Mouse (Mus musculus): ENCODE measurements around the gene Flot2. TPM values are rescaled to one million over a fixed set of nuclear protein-coding genes. Genes with fewer than 3 reads are reported as not detected.

Flot2 gene
- total and polyA plus RNA-seq, 2 experiments: 23.0 to 66.5 TPM

GRCm38 (mm10) chr11:78087756-78088281 is 50.1 kb downstream of the Flot2 start:
- Histone ChIP-seq H3K4me1 (ENCODE audit: control insufficient read depth, insufficient read depth, low read length) (no peaks in the 10 kb centered on the region), H3K4me3 (ENCODE audit: insufficient read depth, low read depth, low read length) (no peak overlapping the region), H3K36me3 (ENCODE audit: control insufficient read depth, insufficient read depth, low read length) (no peaks in the 10 kb centered on the region), H3K79me2 (ENCODE audit: control insufficient read depth, insufficient read depth, low read length) (no peaks in the 10 kb centered on the region; the same call in 1 of the 2 replicates), H3K27me3 (ENCODE audit: control insufficient read depth, insufficient read depth, low read length) (no peaks in the 10 kb centered on the region), H3K27ac (replicated peaks; ENCODE audit: insufficient read depth, low read depth, low read length) (peak overlapping the region; percentile 56), H3K9ac (ENCODE audit: low read depth, low read length) (no peak overlapping the region)
- 70% methylated on average over 5 of the region's 5 CpGs for WGBS
- peak; percentile 13 for DNase-seq (ENCODE audit: extremely low read depth, low read depth, low spot score)
- TF ChIP-seq POLR2A (IDR thresholded peaks at IDR 0.05; ENCODE audit: extremely low read depth, insufficient read depth, low read length) (no peak), CTCF (IDR thresholded peaks at IDR 0.05; ENCODE audit: low read depth, low read length) (no peak)

- H3K4me3 ChIP-seq (ENCODE audit: insufficient read depth, low read depth, low read length): peak overlapping the region; percentile 95
- H3K27me3 ChIP-seq (ENCODE audit: control insufficient read depth, insufficient read depth, low read length): no peaks in the 10 kb centered on the region
- H3K79me2 ChIP-seq (ENCODE audit: control insufficient read depth, insufficient read depth, low read length): peaks cover 16% of the 10 kb centered on the region; the same call in 1 of the 2 replicates
- no peaks in the 10 kb centered on the region for H3K36me3 ChIP-seq (ENCODE audit: control insufficient read depth, insufficient read depth, low read length)
- H3K27ac ChIP-seq (replicated peaks; ENCODE audit: insufficient read depth, low read depth, low read length): 0 out of 2 replicates have a peak overlapping the region, but pooled peaks have one; percentile 34
- no peak for TF ChIP-seq CTCF (IDR thresholded peaks at IDR 0.05; ENCODE audit: low read depth, low read length)
- peaks cover 17% of the 10 kb centered on the region for H3K4me1 ChIP-seq (ENCODE audit: control insufficient read depth, insufficient read depth, low read length)
- H3K9ac ChIP-seq (ENCODE audit: low read depth, low read length): no peak overlapping the region
- DNase-seq (ENCODE audit: extremely low read depth, low read depth, low spot score): no peak
- WGBS: 42% methylated on average over 11 of the region's 11 CpGs
These were observed 56.4 kb downstream of the Flot2 start for GRCm38 (mm10) chr11:78094137-78094503.

- H3K27ac ChIP-seq (replicated peaks; ENCODE audit: insufficient read depth, low read depth, low read length): peak within 1 kb of the TSS; percentile 93
- DNase-seq (ENCODE audit: extremely low read depth, low read depth, low spot score): peak; percentile 76
- peaks cover 20% of the 10 kb centered on the region; the same call in 1 of the 2 replicates for H3K79me2 ChIP-seq (ENCODE audit: control insufficient read depth, insufficient read depth, low read length)
- peak within 1 kb of the TSS; percentile 95 for H3K4me3 ChIP-seq (ENCODE audit: insufficient read depth, low read depth, low read length)
- under 1% methylated on average over 38 of the region's 38 CpGs for WGBS
- TF ChIP-seq POLR2A (IDR thresholded peaks at IDR 0.05; ENCODE audit: extremely low read depth, insufficient read depth, low read length): peak; percentile 85
- no peak for TF ChIP-seq CTCF (IDR thresholded peaks at IDR 0.05; ENCODE audit: low read depth, low read length)
- peaks cover 17% of the 10 kb centered on the region for H3K4me1 ChIP-seq (ENCODE audit: control insufficient read depth, insufficient read depth, low read length)
- H3K36me3 ChIP-seq (ENCODE audit: control insufficient read depth, insufficient read depth, low read length): no peaks in the 10 kb centered on the region
- no peaks in the 10 kb centered on the region for H3K27me3 ChIP-seq (ENCODE audit: control insufficient read depth, insufficient read depth, low read length)
- H3K9ac ChIP-seq (ENCODE audit: low read depth, low read length): peak within 1 kb of the TSS; percentile 93
These were observed 56.9 kb downstream of the Flot2 start, which contains the start of gene Fam222b for GRCm38 (mm10) chr11:78094504-78095143. Fam222b (plus strand) TSS chr11:78094660.

GRCm38 (mm10) chr11:78095144-78095516 is 57.4 kb downstream of the Flot2 start:
- WGBS: 4% methylated on average over 5 of the region's 5 CpGs
- no peak for TF ChIP-seq CTCF (IDR thresholded peaks at IDR 0.05; ENCODE audit: low read depth, low read length)
- TF ChIP-seq POLR2A (IDR thresholded peaks at IDR 0.05; ENCODE audit: extremely low read depth, insufficient read depth, low read length): no peak
- H3K27ac ChIP-seq (replicated peaks; ENCODE audit: insufficient read depth, low read depth, low read length): peak overlapping the region; percentile 93

GRCm38 (mm10) chr11:78097077-78097476 is 59.3 kb downstream of the Flot2 start:
- peak overlapping the region; percentile 21; the same call in 1 of the 2 replicates for H3K9ac ChIP-seq (ENCODE audit: low read depth, low read length)
- TF ChIP-seq POLR2A (IDR thresholded peaks at IDR 0.05; ENCODE audit: extremely low read depth, insufficient read depth, low read length) (no peak), CTCF (IDR thresholded peaks at IDR 0.05; ENCODE audit: low read depth, low read length) (no peak)
- WGBS: 39% methylated on average over 3 of the region's 3 CpGs

More at GRCm38 (mm10) chr11:78095144-78095516, 57.4 kb downstream of the Flot2 start:
- Histone ChIP-seq H3K36me3 (ENCODE audit: control insufficient read depth, insufficient read depth, low read length) (no peaks in the 10 kb centered on the region), H3K4me3 (ENCODE audit: insufficient read depth, low read depth, low read length) (peak overlapping the region; percentile 95), H3K9ac (ENCODE audit: low read depth, low read length) (peak overlapping the region; percentile 93), H3K4me1 (ENCODE audit: control insufficient read depth, insufficient read depth, low read length) (peaks cover 17% of the 10 kb centered on the region), H3K79me2 (ENCODE audit: control insufficient read depth, insufficient read depth, low read length) (peaks cover 24% of the 10 kb centered on the region; the same call in 1 of the 2 replicates), H3K27me3 (ENCODE audit: control insufficient read depth, insufficient read depth, low read length) (no peaks in the 10 kb centered on the region)
- peak; percentile 83 for DNase-seq (ENCODE audit: extremely low read depth, low read depth, low spot score)

GRCm38 (mm10) chr11:78100746-78101145 is 63.0 kb downstream of the Flot2 start:
- no peaks in the 10 kb centered on the region for H3K27me3 ChIP-seq (ENCODE audit: control insufficient read depth, insufficient read depth, low read length)
- H3K79me2 ChIP-seq (ENCODE audit: control insufficient read depth, insufficient read depth, low read length): peaks cover 44% of the 10 kb centered on the region
- no peak for TF ChIP-seq POLR2A (IDR thresholded peaks at IDR 0.05; ENCODE audit: extremely low read depth, insufficient read depth, low read length)
- TF ChIP-seq CTCF (IDR thresholded peaks at IDR 0.05; ENCODE audit: low read depth, low read length): no peak
- no peak overlapping the region for H3K9ac ChIP-seq (ENCODE audit: low read depth, low read length)
- whole genome bisulfite sequencing: 81% methylated on average over 11 of the region's 11 CpGs
- no peak overlapping the region for H3K4me3 ChIP-seq (ENCODE audit: insufficient read depth, low read depth, low read length)
- H3K4me1 ChIP-seq (ENCODE audit: control insufficient read depth, insufficient read depth, low read length): peaks cover 29% of the 10 kb centered on the region
- no peaks in the 10 kb centered on the region for H3K36me3 ChIP-seq (ENCODE audit: control insufficient read depth, insufficient read depth, low read length)
- H3K27ac ChIP-seq (replicated peaks; ENCODE audit: insufficient read depth, low read depth, low read length): no peak overlapping the region
- DNase-seq (ENCODE audit: extremely low read depth, low read depth, low spot score): no peak

More at GRCm38 (mm10) chr11:78097077-78097476, 59.3 kb downstream of the Flot2 start:
- Histone ChIP-seq H3K79me2 (ENCODE audit: control insufficient read depth, insufficient read depth, low read length) (peaks cover 39% of the 10 kb centered on the region; the same call in 1 of the 2 replicates), H3K4me3 (ENCODE audit: insufficient read depth, low read depth, low read length) (no peak overlapping the region), H3K27ac (replicated peaks; ENCODE audit: insufficient read depth, low read depth, low read length) (peak overlapping the region; percentile 16; the same call in 1 of the 2 replicates), H3K27me3 (ENCODE audit: control insufficient read depth, insufficient read depth, low read length) (no peaks in the 10 kb centered on the region), H3K4me1 (ENCODE audit: control insufficient read depth, insufficient read depth, low read length) (peaks cover 20% of the 10 kb centered on the region), H3K36me3 (ENCODE audit: control insufficient read depth, insufficient read depth, low read length) (no peaks in the 10 kb centered on the region)
- DNase-seq (ENCODE audit: extremely low read depth, low read depth, low spot score): no peak
